Mouse (Mus musculus) heart, adult 8-10 months (tissue): ENCODE measurements around the gene Vmn1r139. TPM values are rescaled to one million over a fixed set of nuclear protein-coding genes. Genes with fewer than 3 reads are reported as not detected.
"Not testable (repeated sequence)": the region's sequence is repeated elsewhere in the genome, so short reads cannot be mapped to it uniquely, and the experiment has no call there.

Experiments
- DNase-seq: peaks from one replicate; pipeline ENCODE4 v3.0.0; 2022; ENCODE audit warnings: low spot score
- total RNA-seq, 4 experiments: library from RNA; stranded (reverse); gene quantifications; 2 replicates each; pipeline ENCODE4 v1.2.4; 2022

Vmn1r139 gene
- total RNA-seq, result not detected

- DNase-seq, result not testable (repeated sequence)
These were observed at the start of gene Vmn1r139 for GRCm38 (mm10) chr7:22068757-22069156. Vmn1r139 (plus strand) TSS chr7:22069057.

- not testable (repeated sequence) for DNase-seq
These were observed 40.1 kb upstream of the Vmn1r139 start, which contains the start of gene Vmn1r138 for GRCm38 (mm10) chr7:22028797-22029196. Vmn1r138 (minus strand) TSS chr7:22028897.

GRCm38 (mm10) chr7:22056205-22056604 lies 12.7 kb upstream of the Vmn1r139 start, which contains the start of gene Gm6176:
Gm6176 (minus strand) TSS chr7:22056305.
- not testable (repeated sequence) for DNase-seq

GRCm38 (mm10) chr7:22118145-22118544 lies 49.3 kb downstream of the Vmn1r139 start, which contains the start of gene Gm16451:
Gm16451 (minus strand) TSS chr7:22118245.
- not testable (repeated sequence) for DNase-seq

- not testable (repeated sequence) for DNase-seq
These were observed 65.8 kb downstream of the Vmn1r139 start, which contains the start of gene Gm10666 for GRCm38 (mm10) chr7:22134641-22135040. Gm10666 (minus strand) TSS chr7:22134741.

Other genes with a start within 250 kb of the Vmn1r139 start
- gene Vmn1r135, start 236.7 kb upstream of the Vmn1r139 start, total RNA-seq, result not detected
- gene Gm5725, start 224.8 kb upstream of the Vmn1r139 start, total RNA-seq, result not detected
- not detected for gene Gm5891, start 147.8 kb upstream of the Vmn1r139 start, total RNA-seq
- not detected for gene Vmn1r137, start 74.5 kb upstream of the Vmn1r139 start, total RNA-seq
- not detected for gene Vmn1r138, start 40.2 kb upstream of the Vmn1r139 start, total RNA-seq
- not detected for gene Gm6176, start 12.8 kb upstream of the Vmn1r139 start, total RNA-seq
- gene Gm16451, start 49.2 kb downstream of the Vmn1r139 start, total RNA-seq, result not detected
- gene Gm10666, start 65.7 kb downstream of the Vmn1r139 start, total RNA-seq, result not detected
- gene Vmn1r142, start 95.0 kb downstream of the Vmn1r139 start, total RNA-seq, result not detected
- not detected for gene Vmn1r143, start 120.3 kb downstream of the Vmn1r139 start, total RNA-seq
- gene Gm8653, start 132.2 kb downstream of the Vmn1r139 start, total RNA-seq, result not detected
- not detected for gene Gm8453, start 160.4 kb downstream of the Vmn1r139 start, total RNA-seq